Mouse (Mus musculus): Measurements from ENCODE around the gene Sqstm1. TPM values are rescaled to one million over a fixed set of nuclear protein-coding genes. Genes with fewer than 3 reads are reported as not detected.
"Not testable (repeated sequence)": the region's sequence is repeated elsewhere in the genome, so short reads cannot be mapped to it uniquely, and the experiment has no call there.

Gene Sqstm1
- total and polyA plus RNA-seq, 3 experiments = 187 to 223 TPM; not detected in 1

DNA sequence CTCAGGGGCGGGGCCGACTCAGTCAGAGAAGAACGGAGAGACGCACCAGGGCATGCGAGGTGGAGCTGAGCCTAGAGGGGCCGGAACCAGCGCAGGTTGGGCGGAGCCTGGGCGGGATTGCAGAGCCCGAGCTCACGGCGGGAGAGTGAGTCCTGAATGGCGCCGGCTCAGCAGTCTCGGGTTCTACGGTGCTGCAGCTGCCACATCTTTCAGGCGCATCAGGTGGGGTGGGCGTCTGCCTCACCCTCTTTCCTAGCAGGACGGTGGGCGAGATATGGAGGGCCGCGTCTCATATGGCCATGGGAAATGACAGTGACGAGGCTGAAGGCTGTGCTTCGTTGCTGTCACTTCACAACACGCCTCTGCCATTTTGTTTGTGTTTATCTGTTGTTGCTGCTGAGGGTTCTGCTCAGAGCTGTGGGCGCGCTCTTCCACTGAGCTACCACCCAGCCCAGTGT lies 35.9 kb downstream of the Sqstm1 start (continued):
- TF ChIP-seq CHD1 (IDR thresholded peaks at IDR 0.05; ENCODE audit: low read depth, low read length) (no peak), MXI1 (IDR thresholded peaks at IDR 0.05; ENCODE audit: low read depth, low read length) (peak; percentile 93), CHD2 (IDR thresholded peaks at IDR 0.05; ENCODE audit: low read length) (no peak), USF1 (IDR thresholded peaks at IDR 0.05; ENCODE audit: low read depth, low read length) (peak; percentile 33; the same call in 1 of the 2 replicates), POLR2AphosphoS2 (IDR thresholded peaks at IDR 0.05; ENCODE audit: low read length) (peak; percentile 98), ZC3H11A (IDR thresholded peaks at IDR 0.05; ENCODE audit: low read depth, low read length) (no peak), E2F4 (IDR thresholded peaks at IDR 0.05; ENCODE audit: borderline replicate concordance, low read depth, low read length) (peak; percentile 93; the same call in 1 of the 2 replicates), MYB (IDR thresholded peaks at IDR 0.05; ENCODE audit: low read depth, low read length) (0 out of 2 replicates have a peak, but pooled peaks have one; percentile 13), JUND (IDR thresholded peaks at IDR 0.05; ENCODE audit: low read depth, low read length) (no peak), RCOR1 (IDR thresholded peaks at IDR 0.05; ENCODE audit: low read depth, low read length) (no peak), TCF12 (IDR thresholded peaks at IDR 0.05; ENCODE audit: low read depth, low read length) (peak; percentile 83)

DNA sequence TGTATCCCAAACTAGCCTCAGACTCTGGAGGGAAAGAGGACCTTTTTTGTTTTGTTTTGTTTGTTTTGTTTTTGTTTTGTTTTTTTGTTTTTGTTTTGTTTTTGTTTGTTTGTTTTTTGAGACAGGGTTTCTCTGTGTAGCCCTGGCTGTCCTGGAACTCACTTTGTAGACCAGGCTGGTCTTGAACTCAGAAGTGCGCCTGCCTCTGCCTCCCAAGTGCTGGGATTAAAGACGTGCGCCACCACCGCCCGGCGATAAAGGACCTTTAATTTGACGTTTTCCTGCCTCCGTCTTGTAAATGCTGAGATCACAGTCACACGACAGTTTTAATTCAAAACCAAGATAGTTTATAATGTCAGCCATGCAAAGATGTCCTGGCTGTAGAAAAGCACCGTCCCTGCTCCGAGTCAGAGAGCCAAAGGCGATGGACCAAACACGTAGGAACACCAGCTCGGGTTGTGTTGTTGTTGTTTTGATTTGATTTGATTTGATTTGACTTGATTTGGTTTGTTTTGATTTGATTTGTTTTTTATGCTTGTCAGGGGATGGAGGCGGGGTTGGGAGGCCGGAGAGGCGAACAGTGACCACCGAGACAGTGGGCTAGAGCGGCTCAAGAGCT lies 36.4 kb downstream of the Sqstm1 start, which contains the start of gene Mrnip:
Gene Mrnip (plus strand): TSS at position 334 of the 619 bp plus-strand sequence.
- H3K4me3 ChIP-seq (ENCODE audit: control insufficient read depth in 1 of 2, insufficient read depth in 1 of 2, low read depth in 2 of 2, low read length in 2 of 2) = peak within 1 kb of the TSS; percentile 76 to 90
- TF ChIP-seq ZNF384 (IDR thresholded peaks at IDR 0.05; ENCODE audit: low read depth, low read length) = peak; percentile 22; the same call in 1 of the 2 replicates
- TF ChIP-seq MAFK (IDR thresholded peaks at IDR 0.05; ENCODE audit: borderline replicate concordance, low read depth, low read length) = 0 out of 2 replicates have a peak, but pooled peaks have one; percentile 12
- peak; percentile 29; the same call in 1 of the 2 replicates for TF ChIP-seq TBP (IDR thresholded peaks at IDR 0.05; ENCODE audit: low read depth, low read length)
- TF ChIP-seq SMC3 (IDR thresholded peaks at IDR 0.05; ENCODE audit: low read depth, low read length) = peak; percentile 20; the same call in 1 of the 2 replicates
- TF ChIP-seq EP300 (IDR thresholded peaks at IDR 0.05; ENCODE audit: low read depth in 1 of 2, low read length in 2 of 2) = peak in 1 of 2 experiments; percentile 59; a peak in 1 of 4 replicates
- peak; percentile 99 for TF ChIP-seq RCOR1 (IDR thresholded peaks at IDR 0.05; ENCODE audit: low read depth, low read length)
- H3K9me3 ChIP-seq (replicated peaks; ENCODE audit: insufficient read depth, low read length); H3K4me1 ChIP-seq (ENCODE audit: control insufficient read depth in 1 of 2, insufficient read depth in 2 of 2, low read length in 2 of 2); H3K27me3 ChIP-seq (ENCODE audit: control insufficient read depth in 1 of 2, insufficient read depth in 2 of 2, low read length in 2 of 2); H3K36me3 ChIP-seq (ENCODE audit: control insufficient read depth in 1 of 2, insufficient read depth in 2 of 2, low read length in 2 of 2); DNase-seq (ENCODE audit: low read depth, low spot score); H3K79me2 ChIP-seq (ENCODE audit: control insufficient read depth, insufficient read depth, low read length, poor library complexity): not testable (repeated sequence)
- peak within 1 kb of the TSS; percentile 76 for H3K9ac ChIP-seq (ENCODE audit: control insufficient read depth, low read depth, low read length, poor library complexity, severe bottlenecking)
- peak within 1 kb of the TSS; percentile 55 for H3K27ac ChIP-seq (ENCODE audit: control insufficient read depth, low read depth, low read length)

DNA sequence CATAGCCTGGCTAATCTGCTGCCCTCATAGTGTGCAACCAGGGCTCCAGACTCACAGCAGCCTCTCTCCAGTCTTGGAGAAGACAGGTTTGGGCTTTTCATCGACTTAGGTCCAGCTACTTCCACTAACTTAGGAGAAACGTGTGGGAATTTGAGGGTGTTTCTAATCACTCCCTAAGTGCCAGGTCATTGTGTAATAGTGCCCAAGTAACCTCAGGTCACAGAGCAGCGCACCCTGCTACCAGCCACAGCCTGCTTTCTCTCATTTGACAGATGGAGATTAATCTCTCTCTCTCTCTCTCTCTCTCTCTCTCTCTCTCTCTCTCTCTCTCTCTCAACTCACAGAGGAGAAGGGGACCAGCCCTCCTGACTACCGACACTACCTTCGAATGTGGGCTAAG lies 42.3 kb downstream of the Sqstm1 start:
- TF ChIP-seq BHLHE40 (IDR thresholded peaks at IDR 0.05; ENCODE audit: borderline replicate concordance, low read depth, low read length) = no peak
- no peak for TF ChIP-seq CTCF (IDR thresholded peaks at IDR 0.05 in 2 of 3, conservative IDR thresholded peaks at IDR 0.05 in 1 of 3; ENCODE audit: control insufficient read depth in 1 of 3, insufficient read depth in 1 of 3, low read depth in 2 of 3, low read length in 3 of 3, poor library complexity in 1 of 3, severe bottlenecking in 1 of 3)
- no peak for TF ChIP-seq MAX (IDR thresholded peaks at IDR 0.05; ENCODE audit: low read length)
- TF ChIP-seq MYB (IDR thresholded peaks at IDR 0.05; ENCODE audit: low read depth, low read length) = no peak
- TF ChIP-seq POLR2AphosphoS2 (IDR thresholded peaks at IDR 0.05; ENCODE audit: low read length) = no peak
- TF ChIP-seq SMC3 (IDR thresholded peaks at IDR 0.05; ENCODE audit: low read depth, low read length) = no peak
- no peak for TF ChIP-seq POLR2AphosphoS5 (IDR thresholded peaks at IDR 0.05; ENCODE audit: borderline replicate concordance, low read depth, low read length)
- no peak for TF ChIP-seq RAD21 (IDR thresholded peaks at IDR 0.05; ENCODE audit: low read depth, low read length)
- no peak for TF ChIP-seq ZMIZ1 (IDR thresholded peaks at IDR 0.05; ENCODE audit: low read depth, low read length)
- TF ChIP-seq MXI1 (IDR thresholded peaks at IDR 0.05; ENCODE audit: low read depth, low read length) = no peak
- no peak for TF ChIP-seq KAT2A (conservative IDR thresholded peaks at IDR 0.05; ENCODE audit: low read depth, low read length)
- TF ChIP-seq JUND (IDR thresholded peaks at IDR 0.05; ENCODE audit: low read depth, low read length) = no peak
- no peak for TF ChIP-seq MAZ (IDR thresholded peaks at IDR 0.05; ENCODE audit: low read depth, low read length)
- no peak for TF ChIP-seq CHD1 (IDR thresholded peaks at IDR 0.05; ENCODE audit: low read depth, low read length)
- no peak for TF ChIP-seq ZKSCAN1 (IDR thresholded peaks at IDR 0.05; ENCODE audit: low read depth, low read length)
- Histone ChIP-seq H3K9me3 (replicated peaks; ENCODE audit: insufficient read depth, low read length) (no peaks in the 10 kb centered on the region), H3K4me3 (ENCODE audit: control insufficient read depth in 1 of 2, insufficient read depth in 1 of 2, low read depth in 2 of 2, low read length in 2 of 2) (no peak overlapping the region), H3K4me1 (ENCODE audit: control insufficient read depth in 1 of 2, insufficient read depth in 2 of 2, low read length in 2 of 2) (no peaks in the 10 kb centered on the region; a peak in 3 of 4 replicates), H3K36me3 (ENCODE audit: control insufficient read depth in 1 of 2, insufficient read depth in 2 of 2, low read length in 2 of 2) (peaks cover 2 to 3% of the 10 kb centered on the region in 2 experiments), H3K27me3 (ENCODE audit: control insufficient read depth in 1 of 2, insufficient read depth in 2 of 2, low read length in 2 of 2) (no peaks in the 10 kb centered on the region), H3K27ac (ENCODE audit: control insufficient read depth, low read depth, low read length) (no peak overlapping the region), H3K79me2 (ENCODE audit: control insufficient read depth, insufficient read depth, low read length, poor library complexity) (no peaks in the 10 kb centered on the region), H3K9ac (ENCODE audit: control insufficient read depth, low read depth, low read length, poor library complexity, severe bottlenecking) (no peak overlapping the region)
- DNase-seq (ENCODE audit: low read depth, low spot score) = no peak

Data from MEL (cell line).